Mouse (Mus musculus): Measurements from ENCODE around the gene Evx2.

DNA sequence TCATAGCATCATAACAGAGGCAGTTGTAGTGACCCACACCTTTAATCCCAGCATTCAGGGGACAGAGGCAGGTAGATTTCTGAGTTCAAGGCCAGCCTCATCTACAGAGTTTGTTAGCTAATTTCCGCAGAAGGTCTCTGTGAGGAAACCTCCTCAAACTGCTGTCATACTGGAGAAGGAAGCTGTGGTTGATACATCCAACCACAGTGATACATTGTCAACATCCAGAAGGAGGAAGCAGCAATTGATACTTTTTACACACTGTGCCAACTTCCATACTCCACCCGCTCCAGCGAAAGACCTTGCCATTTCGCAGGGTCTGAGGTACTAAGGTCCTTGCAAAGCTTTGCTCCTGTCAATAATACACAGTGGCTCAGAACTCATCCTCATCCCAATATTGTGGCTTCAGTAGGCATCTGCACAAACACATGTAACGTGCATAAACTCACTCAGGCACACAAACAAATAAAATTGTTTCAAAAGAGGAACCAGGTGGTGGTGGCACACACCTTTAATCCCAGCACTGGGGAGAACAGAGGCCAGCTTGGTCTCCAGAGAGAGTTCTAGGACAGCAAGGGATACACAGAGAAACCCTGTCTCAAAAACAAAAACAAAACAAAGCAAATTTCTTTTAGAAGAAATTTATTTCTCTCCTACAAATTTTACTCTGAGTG lies 53.1 kb downstream of the Evx2 start:
- TF ChIP-seq FLI1 (IDR thresholded peaks at IDR 0.05; ENCODE audit: low read length) (no peak), GATA1 (IDR thresholded peaks at IDR 0.05; ENCODE audit: borderline replicate concordance, low read length) (no peak)
